Mouse (Mus musculus) 3T3-L1 (cell line): ENCODE measurements at regions not wholly inside any gene's neighbourhood (a gene's known extent, or its start where the extent isn't known, plus 50 kb on each side); places are given as distances from the start of the nearest gene placed in this dataset.

Experiments
- DNase-seq: peaks from one replicate; pipeline ENCODE4 v3.0.0-alpha.2; 2015; ENCODE audit warnings: low read depth, low spot score

GRCm38 (mm10) chr7:90030486-90031250 lies 49.9 kb upstream of the Eed start:
- no peak for DNase-seq

GRCm38 (mm10) chr7:90033086-90033485 lies 52.3 kb upstream of the Eed start:
- DNase-seq: no peak

GRCm38 (mm10) chr7:90033640-90034312 lies 53.0 kb upstream of the Eed start:
- DNase-seq: no peak

- no peak for DNase-seq
Observed at GRCm38 (mm10) chr7:90034498-90034897, 53.7 kb upstream of the Eed start.

- no peak for DNase-seq
Observed at GRCm38 (mm10) chr7:90035396-90035795, 54.6 kb upstream of the Eed start.

GRCm38 (mm10) chr7:90037736-90038135 lies 57.0 kb upstream of the Eed start:
- no peak for DNase-seq

GRCm38 (mm10) chr7:90039504-90039903 lies 58.7 kb upstream of the Eed start:
- peak; percentile 63 for DNase-seq

GRCm38 (mm10) chr7:90040581-90041340 lies 60.0 kb upstream of the Eed start:
- DNase-seq: no peak

- DNase-seq: peak; percentile 77
Observed at GRCm38 (mm10) chr7:90041565-90042024, 60.8 kb upstream of the Eed start.

- peak; percentile 86 for DNase-seq
Observed at GRCm38 (mm10) chr7:90042364-90042763, 61.6 kb upstream of the Eed start.

- DNase-seq: no peak
Observed at GRCm38 (mm10) chr7:90043526-90043925, 62.7 kb upstream of the Eed start.

GRCm38 (mm10) chr7:90044100-90044698 lies 63.4 kb upstream of the Eed start:
- no peak for DNase-seq

- DNase-seq: no peak
Observed at GRCm38 (mm10) chr7:90045208-90045800, 64.5 kb upstream of the Eed start.

- DNase-seq: no peak
Observed at GRCm38 (mm10) chr7:90046228-90046627, 65.4 kb upstream of the Eed start.

- DNase-seq: no peak
Observed at GRCm38 (mm10) chr7:90046862-90047261, 66.1 kb upstream of the Eed start.

GRCm38 (mm10) chr7:90048401-90049307 lies 67.9 kb upstream of the Eed start:
- no peak for DNase-seq

GRCm38 (mm10) chr7:90049831-90050237 lies 69.1 kb upstream of the Eed start:
- no peak for DNase-seq

- DNase-seq: no peak
Observed at GRCm38 (mm10) chr7:90054795-90055511, 74.2 kb upstream of the Eed start.

GRCm38 (mm10) chr7:90057947-90058346 lies 72.1 kb upstream of the Picalm start:
- no peak for DNase-seq

- no peak for DNase-seq
Observed at GRCm38 (mm10) chr7:90058636-90059035, 71.4 kb upstream of the Picalm start.
